Mouse (Mus musculus) lung, postnatal 0 days (tissue): ENCODE data around the gene Slc5a3. TPM values are rescaled to one million over a fixed set of nuclear protein-coding genes. Genes with fewer than 3 reads are reported as not detected.

Experiments used
- ATAC-seq: fragments of 200-750 bp; cut with Nextera tagmentation; 2 replicates; pipeline ENCODE4 v1.8.0; 2017; ENCODE audit warnings: moderate library complexity
- DNase-seq: peaks from one replicate; pipeline ENCODE4 v3.0.0-alpha.2; 2016; ENCODE audit warnings: low spot score
- H3K27ac ChIP-seq: fragments of 300-500 bp; sonication (generic); 2 replicates; pipeline ENCODE4 v1.5.1; 2014; ENCODE audit warnings: antibody characterized with exemption, mild to moderate bottlenecking, low read length, mixed read lengths
- H3K27me3 ChIP-seq: fragments of 300-500 bp; sonication (generic); replicated peaks from 2 replicates; pipeline ENCODE4 v1.6.1; 2014; ENCODE audit warnings: low read length, mixed read lengths; ENCODE audit not compliant: insufficient read depth
- H3K36me3 ChIP-seq: fragments of 300-500 bp; sonication (generic); 2 replicates; pipeline ENCODE4 v1.6.1; 2014; ENCODE audit warnings: low read length, mixed read lengths; ENCODE audit not compliant: insufficient read depth
- H3K4me1 ChIP-seq: fragments of 300-500 bp; sonication (generic); 2 replicates; pipeline ENCODE4 v1.6.1; 2014; ENCODE audit warnings: antibody characterized with exemption, low read depth, low read length, mixed read lengths; ENCODE audit not compliant: insufficient read depth
- H3K4me2 ChIP-seq: fragments of 300-500 bp; sonication (generic); replicated peaks from 2 replicates; pipeline ENCODE4 v1.6.1; 2014; ENCODE audit warnings: low read depth, mild to moderate bottlenecking, low read length, moderate library complexity, mixed read lengths
- H3K4me3 ChIP-seq: fragments of 300-500 bp; sonication (generic); 2 replicates; pipeline ENCODE4 v1.5.1; 2014; ENCODE audit warnings: low read depth, low read length
- H3K9ac ChIP-seq: fragments of 300-500 bp; sonication (generic); replicated peaks from 2 replicates; pipeline ENCODE4 v1.6.1; 2014; ENCODE audit warnings: low read depth, mild to moderate bottlenecking
- H3K9me3 ChIP-seq: fragments of 300-500 bp; sonication (generic); 2 replicates; pipeline ENCODE4 v1.6.1; 2016; ENCODE audit warnings: low read length, mixed read lengths
- CTCF ChIP-seq: IDR thresholded peaks from 2 replicates; pipeline ENCODE4 v1.5.1; 2016; ENCODE audit warnings: antibody characterized with exemption, mild to moderate bottlenecking
- EP300 ChIP-seq: IDR thresholded peaks from 2 replicates; pipeline ENCODE4 v1.6.1; 2016; ENCODE audit warnings: antibody characterized with exemption, mild to moderate bottlenecking, control low read depth
- WGBS: fragments of 180-500 bp; shearing (Covaris S2); extraction: QIAGEN DNeasy Blood & Tissue Kit; methylation state at CpG from one replicate; pipeline ENCODE4 v1.1.7; 2014; 5-methylcytosine and 5-hydroxymethylcytosine counted together
- polyA plus RNA-seq: library from polyadenylated mRNA; unstranded; fragments of >200 nt; fragmentation: Nextera tagmentation; extraction: Ambion mirVana; gene quantifications from 2 replicates; pipeline ENCODE4 v1.2.1, GENCODE M21; 2015

Slc5a3 gene
- polyA plus RNA-seq, 1 experiment from 2014 or later, result 2.5 TPM

DNA sequence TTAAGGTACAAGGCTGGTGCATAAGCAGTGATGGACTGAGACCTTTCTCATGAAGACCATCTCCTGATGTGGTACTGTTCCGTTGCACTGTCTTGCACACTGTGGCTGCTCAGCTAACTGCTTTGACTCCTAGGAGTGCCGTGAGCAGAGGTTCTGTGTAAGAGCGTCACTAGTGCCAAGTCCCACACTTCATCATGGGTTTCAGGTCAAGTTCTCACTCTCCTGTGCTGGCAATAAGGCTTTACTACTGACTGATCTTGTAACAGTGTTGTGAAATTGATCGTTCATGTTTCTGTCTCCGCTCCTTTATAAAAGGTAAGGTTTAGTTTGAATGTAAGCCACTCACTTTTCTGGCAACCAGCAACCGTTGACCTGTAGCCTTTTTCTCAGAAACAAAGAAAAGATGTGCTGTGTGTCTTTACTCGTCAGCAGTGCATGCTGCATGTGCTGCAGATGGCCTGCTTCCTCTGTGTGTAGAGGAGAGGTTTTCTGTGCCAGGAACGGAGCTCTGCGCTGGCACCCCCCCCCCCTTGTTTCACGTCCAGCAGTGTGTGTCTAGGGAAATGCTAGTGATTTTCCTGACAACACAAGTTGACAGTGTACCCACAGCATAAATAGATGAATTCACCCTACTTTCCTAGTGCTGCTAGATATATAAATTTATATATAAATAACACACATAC is 25.8 kb downstream of the Slc5a3 start:
- Histone ChIP-seq H3K4me3 (no peak overlapping the region), H3K27me3 (no peaks in the 10 kb centered on the region), H3K9me3 (no peaks in the 10 kb centered on the region), H3K4me1 (no peaks in the 10 kb centered on the region), H3K4me2 (no peak overlapping the region), H3K36me3 (no peaks in the 10 kb centered on the region), H3K27ac (no peak overlapping the region), H3K9ac (no peak overlapping the region)
- TF ChIP-seq EP300 (no peak), CTCF (no peak)
- no peak for DNase-seq
- WGBS, result 79% methylated on average over 10 of the region's 10 CpGs
- ATAC-seq, result no peak

DNA sequence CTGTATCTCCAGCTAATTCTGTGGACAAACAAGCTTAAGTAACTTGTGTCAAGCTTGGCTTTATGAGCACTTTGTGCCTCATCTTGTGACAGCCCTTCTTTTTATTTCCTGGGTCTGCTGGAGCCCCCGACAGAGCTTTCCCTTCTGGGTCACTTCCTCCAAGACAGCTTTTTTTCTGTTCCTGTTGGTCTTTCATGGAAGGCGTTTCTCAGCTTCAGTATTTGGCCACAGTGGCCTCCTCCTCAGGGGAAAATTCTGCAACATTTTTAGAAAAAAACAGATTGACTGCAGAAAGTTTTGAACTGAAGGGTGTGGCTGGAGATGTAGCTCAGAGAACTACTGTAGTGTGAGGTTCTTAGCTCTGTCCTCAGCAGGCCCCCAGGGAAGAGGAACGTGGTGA is 31.1 kb downstream of the Slc5a3 start:
- Histone ChIP-seq H3K4me2 (no peak overlapping the region), H3K4me1 (no peaks in the 10 kb centered on the region), H3K36me3 (no peaks in the 10 kb centered on the region), H3K9ac (no peak overlapping the region), H3K4me3 (no peak overlapping the region), H3K27me3 (no peaks in the 10 kb centered on the region), H3K27ac (no peak overlapping the region), H3K9me3 (no peaks in the 10 kb centered on the region)
- 58% methylated on average over 3 of the region's 3 CpGs for WGBS
- TF ChIP-seq EP300, result no peak
- TF ChIP-seq CTCF, result no peak
- ATAC-seq, result no peak
- no peak for DNase-seq

GRCm38 (mm10) chr16:92091876-92092275 is 33.8 kb downstream of the Slc5a3 start:
- TF ChIP-seq EP300 (no peak), CTCF (no peak)
- Histone ChIP-seq H3K9me3 (no peaks in the 10 kb centered on the region), H3K4me2 (no peak overlapping the region), H3K4me1 (no peaks in the 10 kb centered on the region), H3K9ac (no peak overlapping the region), H3K27ac (no peak overlapping the region), H3K36me3 (no peaks in the 10 kb centered on the region), H3K4me3 (no peak overlapping the region), H3K27me3 (no peaks in the 10 kb centered on the region)
- DNase-seq (no peak), ATAC-seq (no peak)
- WGBS, result 83% methylated on average over 5 of the region's 5 CpGs

DNA sequence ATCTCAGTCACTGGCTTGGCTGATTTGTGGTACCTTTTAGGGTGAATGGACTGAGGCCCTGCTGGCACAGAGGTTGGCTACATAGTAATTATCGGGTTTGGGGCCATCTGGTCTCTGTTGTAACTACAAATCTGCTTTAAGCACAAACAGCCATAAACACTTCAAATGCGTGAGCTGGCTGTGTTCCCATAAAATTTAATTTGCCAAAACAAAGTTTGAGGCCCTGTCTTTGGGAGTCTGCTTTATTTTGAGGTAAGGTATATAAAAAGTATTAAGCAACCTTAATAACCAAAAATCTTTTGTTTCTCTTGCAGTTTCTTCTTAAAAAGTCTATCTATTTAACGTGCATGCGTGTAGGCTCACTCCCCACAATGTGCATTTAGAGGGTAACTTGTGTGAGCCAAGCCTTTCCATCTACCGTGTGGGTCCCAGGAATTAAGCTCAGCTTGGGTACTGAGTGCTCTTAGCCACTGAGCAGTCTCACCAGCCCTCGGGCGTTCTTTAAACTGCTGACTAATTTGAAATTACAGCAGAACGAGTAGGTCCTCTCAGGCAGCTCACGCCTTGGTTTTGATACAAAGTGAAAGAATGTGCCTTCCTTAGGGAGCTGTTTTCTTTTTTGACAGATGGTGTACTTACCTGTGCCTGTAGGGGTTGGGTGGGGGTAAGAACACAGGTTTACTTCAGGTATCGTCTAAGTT is 40.4 kb downstream of the Slc5a3 start:
- ATAC-seq (no peak), DNase-seq (no peak)
- no peaks in the 10 kb centered on the region for H3K27me3 ChIP-seq
- no peaks in the 10 kb centered on the region for H3K4me1 ChIP-seq
- no peak overlapping the region for H3K27ac ChIP-seq
- no peak overlapping the region for H3K4me3 ChIP-seq
- no peaks in the 10 kb centered on the region for H3K36me3 ChIP-seq
- WGBS, result 70% methylated on average over 10 of the region's 10 CpGs
- H3K9me3 ChIP-seq, result no peaks in the 10 kb centered on the region
- H3K9ac ChIP-seq, result no peak overlapping the region
- no peak for TF ChIP-seq CTCF
- H3K4me2 ChIP-seq, result no peak overlapping the region

DNA sequence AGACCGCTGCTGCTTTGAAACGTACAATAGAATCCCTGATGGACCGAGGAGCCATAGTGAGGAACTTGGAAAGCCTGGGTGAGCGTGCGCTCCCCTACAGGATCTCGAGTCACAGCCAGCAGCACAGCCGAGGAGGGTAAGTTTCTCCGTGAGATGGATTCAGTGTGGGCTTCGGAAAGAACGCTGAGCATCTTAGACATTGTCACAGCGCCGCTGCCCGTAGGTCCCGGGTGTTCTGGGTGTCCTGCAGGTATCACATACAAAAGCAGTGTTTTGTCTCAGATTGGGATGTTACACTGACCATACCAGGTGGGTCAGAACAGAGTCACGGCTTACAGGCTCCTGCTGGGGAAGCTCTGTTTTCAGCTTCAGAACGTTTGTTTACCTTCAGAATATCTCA is 41.5 kb downstream of the Slc5a3 start:
- Histone ChIP-seq H3K4me2 (no peak overlapping the region), H3K9ac (no peak overlapping the region), H3K27me3 (no peaks in the 10 kb centered on the region), H3K4me3 (no peak overlapping the region), H3K9me3 (no peaks in the 10 kb centered on the region), H3K4me1 (no peaks in the 10 kb centered on the region), H3K27ac (no peak overlapping the region), H3K36me3 (no peaks in the 10 kb centered on the region)
- TF ChIP-seq EP300, result no peak
- no peak for TF ChIP-seq CTCF
- 81% methylated on average over 16 of the region's 16 CpGs for WGBS
- DNase-seq (no peak), ATAC-seq (no peak)

DNA sequence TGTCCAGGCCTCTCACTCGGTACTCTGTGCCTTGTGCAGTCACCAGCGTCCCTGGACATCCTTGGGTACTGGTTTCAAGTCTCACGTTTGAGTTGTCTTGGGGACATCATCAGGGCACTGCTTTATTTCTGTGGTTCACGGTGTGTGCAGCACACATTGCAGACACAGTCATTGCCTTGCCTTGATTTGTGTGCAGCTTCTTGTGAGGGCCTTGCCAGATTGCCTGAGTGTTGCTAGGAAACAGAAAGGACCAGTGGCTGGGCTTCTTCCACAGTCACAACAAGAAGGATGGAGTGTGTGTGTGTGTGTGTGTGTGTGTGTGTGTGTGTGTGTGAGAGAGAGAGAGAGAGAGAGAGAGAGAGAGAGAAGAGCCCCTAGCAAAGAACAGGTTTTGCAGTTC is 42.0 kb downstream of the Slc5a3 start:
- H3K4me2 ChIP-seq, result no peak overlapping the region
- ATAC-seq, result no peak
- no peaks in the 10 kb centered on the region for H3K4me1 ChIP-seq
- DNase-seq, result no peak
- H3K4me3 ChIP-seq, result no peak overlapping the region
- H3K9ac ChIP-seq, result no peak overlapping the region
- WGBS, result 75% methylated on average over 4 of the region's 4 CpGs
- no peak for TF ChIP-seq EP300
- no peak for TF ChIP-seq CTCF
- no peaks in the 10 kb centered on the region for H3K36me3 ChIP-seq
- H3K27ac ChIP-seq, result no peak overlapping the region
- H3K27me3 ChIP-seq, result no peaks in the 10 kb centered on the region
- H3K9me3 ChIP-seq, result no peaks in the 10 kb centered on the region
